Mouse (Mus musculus): Measurements from ENCODE around the gene Iqgap2. TPM values are rescaled to one million over a fixed set of nuclear protein-coding genes. Genes with fewer than 3 reads are reported as not detected.

Gene Iqgap2
- polyA plus RNA-seq, 1 experiment from 2014 or later = 24.7 TPM

DNA sequence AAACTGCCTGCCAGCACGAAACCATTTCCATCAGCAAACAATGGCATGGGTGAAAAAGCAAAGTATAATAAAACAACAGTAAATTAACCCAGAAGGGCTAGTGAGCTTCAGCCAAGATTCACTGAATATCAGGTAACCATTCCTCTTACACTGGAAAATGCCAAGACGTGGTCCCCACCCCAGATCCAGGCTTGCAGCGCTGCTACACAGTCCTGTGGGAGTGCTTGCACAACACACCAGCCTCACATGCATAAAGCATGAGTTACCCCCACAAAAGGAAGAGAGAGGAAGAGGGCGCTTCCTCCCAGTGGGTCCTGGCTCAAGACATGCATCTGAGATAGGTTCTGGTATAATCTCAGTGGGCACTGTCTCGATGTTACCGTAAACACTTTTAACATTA is 100.8 kb downstream of the Iqgap2 start:
- Histone ChIP-seq H3K4me2 (ENCODE audit: low read length) (no peak overlapping the region), H3K27me3 (replicated peaks; ENCODE audit: control insufficient read depth, insufficient read depth, low read length) (no peaks in the 10 kb centered on the region), H3K4me3 (ENCODE audit: low read depth, low read length) (no peak overlapping the region), H3K4me1 (replicated peaks; ENCODE audit: control insufficient read depth, insufficient read depth, low read length) (peaks cover 10% of the 10 kb centered on the region), H3K27ac (ENCODE audit: low read depth) (no peak overlapping the region), H3K36me3 (ENCODE audit: control insufficient read depth, insufficient read depth, low read length) (no peaks in the 10 kb centered on the region), H3K9me3 (ENCODE audit: control insufficient read depth, low read length) (no peaks in the 10 kb centered on the region), H3K9ac (ENCODE audit: low read length) (no peak overlapping the region)
- DNase-seq (ENCODE audit: low spot score) = no peak
- no peak for ATAC-seq (replicated peaks; ENCODE audit: low FRiP score, low TSS enrichment, low read depth)
- 79% methylated on average over 6 of the region's 6 CpGs for WGBS

DNA sequence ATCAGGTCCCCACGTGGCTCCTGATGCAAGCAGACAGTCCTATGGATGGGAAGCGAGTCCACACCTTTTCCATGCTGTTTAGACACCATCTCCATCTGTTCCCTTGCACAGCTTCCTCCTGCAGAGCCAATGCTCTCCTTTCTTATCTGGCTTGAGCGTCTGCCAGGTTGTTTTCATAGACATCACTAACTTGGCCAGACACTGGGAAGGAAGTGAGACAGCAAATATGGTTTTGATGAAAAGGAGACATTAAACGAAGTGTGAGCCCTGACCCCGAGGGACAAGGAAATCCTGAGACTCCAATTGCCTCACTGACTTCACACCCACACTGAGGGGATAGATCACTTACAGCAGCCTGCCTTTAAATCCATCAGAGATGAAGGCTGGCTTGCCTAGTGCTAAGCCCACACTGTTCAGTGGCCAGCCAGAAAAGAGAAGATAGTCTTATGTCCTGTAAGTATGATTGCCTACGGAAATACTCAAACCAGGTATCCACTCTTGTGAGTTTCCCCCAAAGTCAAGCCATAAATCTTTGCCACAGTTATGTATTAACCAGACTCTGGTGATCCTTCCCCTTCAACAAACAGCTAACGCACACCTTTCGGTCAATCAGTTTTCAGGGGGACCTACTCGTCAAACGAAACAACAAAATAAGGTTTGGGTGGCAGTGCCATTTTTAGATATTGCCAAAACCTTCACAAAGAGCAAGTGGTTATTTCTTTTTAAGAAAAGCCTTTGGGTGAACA is 102.9 kb downstream of the Iqgap2 start:
- Histone ChIP-seq H3K27me3 (replicated peaks; ENCODE audit: control insufficient read depth, insufficient read depth, low read length) (no peaks in the 10 kb centered on the region), H3K27ac (ENCODE audit: low read depth) (no peak overlapping the region), H3K4me1 (replicated peaks; ENCODE audit: control insufficient read depth, insufficient read depth, low read length) (peaks cover 9% of the 10 kb centered on the region), H3K9ac (ENCODE audit: low read length) (no peak overlapping the region), H3K36me3 (ENCODE audit: control insufficient read depth, insufficient read depth, low read length) (no peaks in the 10 kb centered on the region), H3K4me2 (ENCODE audit: low read length) (no peak overlapping the region), H3K9me3 (ENCODE audit: control insufficient read depth, low read length) (no peaks in the 10 kb centered on the region), H3K4me3 (ENCODE audit: low read depth, low read length) (no peak overlapping the region)
- WGBS = 62% methylated on average over 10 of the region's 10 CpGs
- ATAC-seq (replicated peaks; ENCODE audit: low FRiP score, low TSS enrichment, low read depth) (no peak), DNase-seq (ENCODE audit: low spot score) (no peak)

- Histone ChIP-seq H3K4me3 (ENCODE audit: low read depth, low read length) (no peak overlapping the region), H3K4me2 (ENCODE audit: low read length) (no peak overlapping the region), H3K4me1 (replicated peaks; ENCODE audit: control insufficient read depth, insufficient read depth, low read length) (peaks cover 37% of the 10 kb centered on the region), H3K27me3 (replicated peaks; ENCODE audit: control insufficient read depth, insufficient read depth, low read length) (no peaks in the 10 kb centered on the region), H3K36me3 (ENCODE audit: control insufficient read depth, insufficient read depth, low read length) (no peaks in the 10 kb centered on the region), H3K9me3 (ENCODE audit: control insufficient read depth, low read length) (no peaks in the 10 kb centered on the region), H3K9ac (ENCODE audit: low read length) (no peak overlapping the region), H3K27ac (ENCODE audit: low read depth) (no peak overlapping the region)
- 56% methylated on average over 2 of the region's 2 CpGs for WGBS
- DNase-seq (ENCODE audit: low spot score) (no peak), ATAC-seq (replicated peaks; ENCODE audit: low FRiP score, low TSS enrichment, low read depth) (0 out of 2 replicates have a peak, but pooled peaks have one; percentile 14)
Observed at GRCm38 (mm10) chr13:95782969-95783332, 108.8 kb downstream of the Iqgap2 start.

GRCm38 (mm10) chr13:95782311-95782968 is 109.3 kb downstream of the Iqgap2 start:
- Histone ChIP-seq H3K4me1 (replicated peaks; ENCODE audit: control insufficient read depth, insufficient read depth, low read length) (peaks cover 38% of the 10 kb centered on the region), H3K9me3 (ENCODE audit: control insufficient read depth, low read length) (no peaks in the 10 kb centered on the region), H3K27ac (ENCODE audit: low read depth) (no peak overlapping the region), H3K9ac (ENCODE audit: low read length) (no peak overlapping the region), H3K27me3 (replicated peaks; ENCODE audit: control insufficient read depth, insufficient read depth, low read length) (no peaks in the 10 kb centered on the region), H3K36me3 (ENCODE audit: control insufficient read depth, insufficient read depth, low read length) (no peaks in the 10 kb centered on the region), H3K4me2 (ENCODE audit: low read length) (no peak overlapping the region), H3K4me3 (ENCODE audit: low read depth, low read length) (no peak overlapping the region)
- ATAC-seq (replicated peaks; ENCODE audit: low FRiP score, low TSS enrichment, low read depth) (0 out of 2 replicates have a peak, but pooled peaks have one; percentile 6), DNase-seq (ENCODE audit: low spot score) (no peak)
- 57% methylated on average over 15 of the region's 15 CpGs for WGBS

DNA sequence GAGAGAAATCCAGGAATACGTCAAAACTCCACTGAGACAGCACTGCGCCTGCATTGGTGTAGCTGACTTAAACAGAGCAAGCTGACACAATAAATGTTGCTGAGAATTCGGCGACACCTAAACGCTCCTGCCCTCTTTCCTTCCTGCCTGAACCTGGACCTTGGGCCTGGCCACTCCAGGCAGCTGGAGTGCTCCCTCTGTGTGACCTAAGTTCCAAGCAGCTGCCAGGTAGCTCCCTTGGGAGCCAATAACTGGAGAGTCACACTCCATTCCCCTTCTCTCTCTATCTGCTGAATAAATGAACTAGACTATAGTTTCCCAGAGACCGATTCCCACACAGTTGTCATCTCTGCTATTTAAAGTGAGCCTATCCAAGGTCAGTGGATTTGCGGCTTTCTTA is 111.7 kb downstream of the Iqgap2 start:
- no peak for ATAC-seq (replicated peaks; ENCODE audit: low FRiP score, low TSS enrichment, low read depth)
- Histone ChIP-seq H3K27me3 (replicated peaks; ENCODE audit: control insufficient read depth, insufficient read depth, low read length) (no peaks in the 10 kb centered on the region), H3K9me3 (ENCODE audit: control insufficient read depth, low read length) (no peaks in the 10 kb centered on the region), H3K4me2 (ENCODE audit: low read length) (no peak overlapping the region), H3K9ac (ENCODE audit: low read length) (no peak overlapping the region), H3K4me1 (replicated peaks; ENCODE audit: control insufficient read depth, insufficient read depth, low read length) (peaks cover 38% of the 10 kb centered on the region), H3K27ac (ENCODE audit: low read depth) (no peak overlapping the region), H3K36me3 (ENCODE audit: control insufficient read depth, insufficient read depth, low read length) (no peaks in the 10 kb centered on the region), H3K4me3 (ENCODE audit: low read depth, low read length) (no peak overlapping the region)
- no peak for DNase-seq (ENCODE audit: low spot score)
- WGBS = 70% methylated on average over 7 of the region's 7 CpGs

DNA sequence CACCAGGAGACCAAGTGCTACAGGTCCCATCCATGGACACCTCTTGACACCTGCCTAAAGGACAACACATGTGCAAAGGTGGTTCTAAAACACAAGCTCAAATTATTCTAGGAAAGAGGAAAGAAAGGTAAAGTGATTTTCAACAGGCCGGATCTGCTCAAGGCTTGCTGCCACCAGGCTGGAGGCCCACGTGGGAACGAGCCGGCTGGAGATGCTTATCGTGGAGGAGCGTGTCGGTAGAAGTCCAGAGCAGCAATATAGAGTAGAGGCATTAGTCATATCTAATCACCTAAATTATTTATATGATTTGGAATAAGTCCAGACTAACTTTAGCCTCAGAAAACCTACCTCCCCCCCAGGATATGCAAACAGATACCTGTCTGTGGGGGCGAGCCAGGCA is 112.5 kb downstream of the Iqgap2 start:
- peaks cover 38% of the 10 kb centered on the region for H3K4me1 ChIP-seq (replicated peaks; ENCODE audit: control insufficient read depth, insufficient read depth, low read length)
- ATAC-seq (replicated peaks; ENCODE audit: low FRiP score, low TSS enrichment, low read depth) (0 out of 2 replicates have a peak, but pooled peaks have one; percentile 49), DNase-seq (ENCODE audit: low spot score) (no peak)
- no peaks in the 10 kb centered on the region for H3K9me3 ChIP-seq (ENCODE audit: control insufficient read depth, low read length)
- no peaks in the 10 kb centered on the region for H3K36me3 ChIP-seq (ENCODE audit: control insufficient read depth, insufficient read depth, low read length)
- H3K9ac ChIP-seq (ENCODE audit: low read length) = no peak overlapping the region
- no peak overlapping the region for H3K4me3 ChIP-seq (ENCODE audit: low read depth, low read length)
- H3K27ac ChIP-seq (ENCODE audit: low read depth) = no peak overlapping the region
- no peaks in the 10 kb centered on the region for H3K27me3 ChIP-seq (replicated peaks; ENCODE audit: control insufficient read depth, insufficient read depth, low read length)
- 32% methylated on average over 8 of the region's 8 CpGs for WGBS
- H3K4me2 ChIP-seq (ENCODE audit: low read length) = no peak overlapping the region

DNA sequence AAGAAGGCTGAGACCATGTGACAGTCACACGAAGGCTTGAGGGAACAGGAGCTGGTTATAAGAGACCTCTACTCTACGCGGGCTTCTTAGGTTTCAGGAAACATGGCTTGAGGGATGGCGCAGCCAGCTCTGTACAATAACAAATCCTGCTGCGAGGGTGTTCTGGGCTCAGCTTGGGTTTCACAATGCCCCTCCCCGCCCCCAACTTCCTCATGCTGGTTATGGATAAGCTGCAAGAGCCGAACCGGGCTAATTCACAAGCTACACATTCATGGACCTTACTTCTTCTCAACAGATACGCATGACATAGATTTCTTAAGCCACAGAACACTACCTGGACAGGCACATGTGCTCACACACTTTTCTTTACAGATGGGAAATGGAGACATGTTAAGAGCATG is 113.0 kb downstream of the Iqgap2 start:
- H3K9me3 ChIP-seq (ENCODE audit: control insufficient read depth, low read length) = no peaks in the 10 kb centered on the region
- no peak overlapping the region for H3K9ac ChIP-seq (ENCODE audit: low read length)
- no peaks in the 10 kb centered on the region for H3K27me3 ChIP-seq (replicated peaks; ENCODE audit: control insufficient read depth, insufficient read depth, low read length)
- no peaks in the 10 kb centered on the region for H3K36me3 ChIP-seq (ENCODE audit: control insufficient read depth, insufficient read depth, low read length)
- WGBS = 45% methylated on average over 9 of the region's 9 CpGs
- peaks cover 38% of the 10 kb centered on the region for H3K4me1 ChIP-seq (replicated peaks; ENCODE audit: control insufficient read depth, insufficient read depth, low read length)
- ATAC-seq (replicated peaks; ENCODE audit: low FRiP score, low TSS enrichment, low read depth) (no peak), DNase-seq (ENCODE audit: low spot score) (no peak)
- no peak overlapping the region for H3K4me3 ChIP-seq (ENCODE audit: low read depth, low read length)
- H3K4me2 ChIP-seq (ENCODE audit: low read length) = no peak overlapping the region
- H3K27ac ChIP-seq (ENCODE audit: low read depth) = no peak overlapping the region

DNA sequence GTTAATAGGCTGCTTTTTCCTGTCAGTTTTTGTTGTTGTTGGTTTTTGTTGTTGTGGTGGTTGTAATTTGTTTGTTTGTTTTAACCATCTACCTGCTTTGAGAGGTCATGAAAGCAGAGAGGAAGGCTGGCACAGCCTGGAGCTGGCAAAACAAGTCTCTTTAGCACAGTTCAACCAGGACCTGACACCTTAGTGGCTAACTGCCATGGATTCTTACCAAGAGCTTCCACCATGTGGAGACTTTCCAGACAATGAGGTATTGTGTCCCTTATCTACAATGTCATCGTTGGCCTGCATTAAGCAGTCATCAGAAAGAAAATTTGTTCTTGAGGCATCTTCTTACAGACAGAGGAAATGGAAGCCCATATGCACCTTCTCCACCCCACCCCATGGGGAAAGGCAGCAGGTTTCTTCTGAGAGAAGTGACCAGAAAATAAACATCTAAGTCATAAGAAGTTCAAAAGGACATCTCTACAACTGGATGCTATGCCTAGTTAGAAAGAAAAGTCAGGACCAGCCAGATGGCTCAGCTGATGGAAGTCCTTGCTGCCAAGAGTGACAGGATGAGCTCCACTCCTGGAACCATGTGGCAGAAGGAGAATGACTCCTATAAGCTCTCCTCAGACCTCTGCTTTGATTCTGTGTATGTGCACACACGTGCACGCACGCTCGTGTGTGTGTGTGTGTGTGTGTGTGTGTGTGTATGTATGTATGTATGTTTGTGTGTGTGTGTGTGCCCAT is 113.9 kb downstream of the Iqgap2 start:
- WGBS = 89% methylated on average over 5 of the region's 5 CpGs
- no peak for DNase-seq (ENCODE audit: low spot score)
- H3K4me3 ChIP-seq (ENCODE audit: low read depth, low read length) = no peak overlapping the region
- H3K27me3 ChIP-seq (replicated peaks; ENCODE audit: control insufficient read depth, insufficient read depth, low read length) = no peaks in the 10 kb centered on the region
- no peaks in the 10 kb centered on the region for H3K9me3 ChIP-seq (ENCODE audit: control insufficient read depth, low read length)
- no peak overlapping the region for H3K9ac ChIP-seq (ENCODE audit: low read length)
- H3K4me2 ChIP-seq (ENCODE audit: low read length) = no peak overlapping the region
- peaks cover 36% of the 10 kb centered on the region for H3K4me1 ChIP-seq (replicated peaks; ENCODE audit: control insufficient read depth, insufficient read depth, low read length)
- ATAC-seq (replicated peaks; ENCODE audit: low FRiP score, low TSS enrichment, low read depth) = no peak; the same call in 1 of the 2 replicates
- no peak overlapping the region for H3K27ac ChIP-seq (ENCODE audit: low read depth)
- H3K36me3 ChIP-seq (ENCODE audit: control insufficient read depth, insufficient read depth, low read length) = no peaks in the 10 kb centered on the region
